Mouse (Mus musculus) intestine, embryonic 15.5 days (tissue): ENCODE results near the gene Tomt. TPM values are rescaled to one million over a fixed set of nuclear protein-coding genes. Genes with fewer than 3 reads are reported as not detected.

Experiments
- polyA plus RNA-seq: library from polyadenylated mRNA; unstranded; fragments of >200 nt; fragmentation: Nextera tagmentation; extraction: Ambion mirVana; gene quantifications from 2 replicates; pipeline ENCODE4 v1.2.1, GENCODE M21; 2015

Tomt gene
- polyA plus RNA-seq, 1 experiment from 2014 or later = 0.29 TPM

Other genes starting within 250 kb of the Tomt start
- gene Clpb, start 242.7 kb downstream of the Tomt start, polyA plus RNA-seq = 51.4 and 53.0 TPM in 2 replicates
- 3.4 and 4.2 TPM in 2 replicates for gene Phox2a, start 88.0 kb downstream of the Tomt start, polyA plus RNA-seq
- 34.9 and 35.4 TPM in 2 replicates for gene Inppl1, start 68.1 kb downstream of the Tomt start, polyA plus RNA-seq
- 2.3 and 2.9 TPM in 2 replicates for gene Folr2, start 49.2 kb downstream of the Tomt start, polyA plus RNA-seq
- 71.5 and 74.7 TPM in 2 replicates for gene Anapc15, start 42.6 kb downstream of the Tomt start, polyA plus RNA-seq
- 121 and 149 TPM in 2 replicates for gene Folr1, start 35.6 kb downstream of the Tomt start, polyA plus RNA-seq
- 184 and 199 TPM in 2 replicates for gene Lamtor1, start 455 bp downstream of the Tomt start, polyA plus RNA-seq
- 6.7 and 9.2 TPM in 2 replicates for gene Lrrc51, start 27.5 kb upstream of the Tomt start, polyA plus RNA-seq
- 54.6 and 55.5 TPM in 2 replicates for gene Numa1, start 27.8 kb upstream of the Tomt start, polyA plus RNA-seq
- 2.3 and 2.8 TPM in 2 replicates for gene Il18bp, start 112.3 kb upstream of the Tomt start, polyA plus RNA-seq
- gene Rnf121, start 159.1 kb upstream of the Tomt start, polyA plus RNA-seq = 28.0 and 30.3 TPM in 2 replicates
- 22.9 and 24.3 TPM in 2 replicates for gene Xndc1, start 159.2 kb upstream of the Tomt start, polyA plus RNA-seq
- 0.75 and 1.0 TPM in 2 replicates for gene Xntrpc, start 159.4 kb upstream of the Tomt start, polyA plus RNA-seq
- not detected in 2 replicates for gene Trpc2, start 176.8 kb upstream of the Tomt start, polyA plus RNA-seq
- gene Art1, start 195.4 kb upstream of the Tomt start, polyA plus RNA-seq = 0.34 and 0.59 TPM in 2 replicates
- gene Art5, start 203.1 kb upstream of the Tomt start, polyA plus RNA-seq = 0.32 and 0.68 TPM in 2 replicates
- 0.06 TPM in 1 of 2 replicates, not detected in the other for gene Chrna10, start 210.5 kb upstream of the Tomt start, polyA plus RNA-seq